8 mouse cellular contexts compared by ENCODE assay signal in the genomic region with DNA sequence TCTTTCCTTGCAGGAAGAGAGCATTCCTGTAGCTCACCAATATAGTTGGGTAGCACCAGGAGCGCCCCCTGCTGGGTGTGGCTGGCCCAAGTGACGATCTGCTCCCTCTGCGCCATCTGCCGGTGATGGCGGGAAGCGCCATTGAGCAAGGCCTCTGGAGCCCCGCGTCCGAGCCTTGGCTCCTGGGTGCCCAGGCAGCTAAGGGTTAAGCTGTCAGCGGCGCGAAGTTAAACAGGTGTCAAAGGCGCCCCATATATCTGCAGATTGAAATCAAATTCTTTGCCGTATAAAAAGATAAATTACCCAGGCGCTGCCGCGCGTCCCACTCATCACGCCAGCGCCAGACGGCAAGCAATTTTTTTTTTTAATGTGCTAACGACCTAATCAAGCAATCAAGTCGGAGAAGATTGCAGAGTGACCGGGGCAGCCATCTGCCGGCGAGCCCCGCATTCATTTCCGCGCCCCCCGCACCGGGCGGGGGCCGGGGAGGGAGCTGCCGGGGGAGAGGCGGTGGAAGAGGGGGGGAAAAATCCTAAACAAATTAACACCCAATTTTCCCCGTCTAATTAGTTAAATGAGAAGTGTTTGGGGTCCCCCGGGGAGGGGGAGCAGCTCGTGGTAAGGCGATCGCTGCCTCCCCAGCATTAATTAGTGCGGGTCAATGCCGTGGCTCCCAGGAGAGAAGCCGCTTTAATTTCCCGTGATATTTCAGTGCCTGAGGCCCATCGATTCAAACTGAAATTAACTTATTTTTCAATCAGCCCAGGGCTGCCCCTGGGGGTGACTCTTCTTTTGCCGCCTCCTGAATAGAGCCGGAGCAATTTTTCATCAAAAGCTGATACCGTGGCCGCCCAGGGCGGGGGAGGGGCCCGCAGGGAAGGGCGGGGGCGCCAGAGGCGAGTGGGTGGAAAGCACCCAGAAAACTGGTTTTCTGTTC. TPM values are rescaled to one million over a fixed set of nuclear protein-coding genes. Genes with fewer than 3 reads are reported as not detected.
DNase-seq lines count a peak whose midpoint lies in the region; ATAC-seq and TF ChIP-seq lines count a peak whose summit lies in the region.

No protein-coding gene starts in this region.

- peaks cover 15% of the 10 kb centered on the region for H3K4me1 ChIP-seq in forebrain, embryonic 10.5 days
- H3K4me1 ChIP-seq in heart, embryonic 15.5 days (replicated peaks): peaks cover 6% of the 10 kb centered on the region
- H3K4me1 ChIP-seq in liver, embryonic 14.5 days (replicated peaks; ENCODE audit: control insufficient read depth in 2 of 2, insufficient read depth in 2 of 2, low read length in 1 of 2): peaks cover 0 to 3% of the 10 kb centered on the region in 2 experiments; a peak in 1 of 4 replicates
- H3K4me1 ChIP-seq in neural tube, embryonic 11.5 days (ENCODE audit: control insufficient read depth, insufficient read depth, low read length): no peaks in the 10 kb centered on the region; the same call in 1 of the 2 replicates
- no peaks in the 10 kb centered on the region for H3K4me1 ChIP-seq in stomach, postnatal 0 days (replicated peaks; ENCODE audit: control insufficient read depth, insufficient read depth)

- H3K4me2 ChIP-seq in heart, embryonic 15.5 days: peak overlapping the region; percentile 100
- peak overlapping the region; percentile 85 for H3K4me2 ChIP-seq in liver, embryonic 14.5 days (ENCODE audit: low read depth)
- peak overlapping the region; percentile 91 for H3K4me2 ChIP-seq in neural tube, embryonic 11.5 days (ENCODE audit: low read depth)
- H3K4me2 ChIP-seq in stomach, postnatal 0 days (replicated peaks; ENCODE audit: low read depth): peak overlapping the region; percentile 98

- H3K9ac ChIP-seq in heart, embryonic 15.5 days: peak overlapping the region; percentile 68
- H3K9ac ChIP-seq in liver, embryonic 14.5 days (replicated peaks): no peak overlapping the region
- H3K9ac ChIP-seq in neural tube, embryonic 11.5 days (ENCODE audit: low read length): peak overlapping the region; percentile 54
- H3K9ac ChIP-seq in stomach, postnatal 0 days (ENCODE audit: low read length): peak overlapping the region; percentile 64

- TF ChIP-seq CTCF in liver, embryonic 14.5 days (IDR thresholded peaks at IDR 0.05; ENCODE audit: low read depth): peak; percentile 100
- TF ChIP-seq CTCF in stomach, postnatal 0 days (IDR thresholded peaks at IDR 0.05; ENCODE audit: low read depth): peak; percentile 100

- WGBS in forebrain, embryonic 10.5 days: under 1% methylated on average over 54 of the region's 54 CpGs
- WGBS in heart, embryonic 15.5 days: 1% methylated on average over 54 of the region's 54 CpGs
- WGBS in liver, embryonic 14.5 days (ENCODE audit: insufficient replicate concordance): 1% methylated on average over 54 of the region's 54 CpGs
- WGBS in neural tube, embryonic 11.5 days: under 1% methylated on average over 54 of the region's 54 CpGs
- WGBS in stomach, postnatal 0 days: 2% methylated on average over 53 of the region's 54 CpGs

- peak; percentile 79 for ATAC-seq in CD4-positive, CD25-positive, alpha-beta regulatory T cell, adult 4 months
- no peak for ATAC-seq in heart, embryonic 15.5 days (replicated peaks; ENCODE audit: insufficient number of reproducible peaks, insufficient read depth, low FRiP score, low read depth)
- no peak for ATAC-seq in liver, embryonic 14.5 days (ENCODE audit: insufficient read depth)
- ATAC-seq in neural tube, embryonic 11.5 days (ENCODE audit: insufficient read depth, low FRiP score, low TSS enrichment): peak; percentile 58
- ATAC-seq in stomach, postnatal 0 days (ENCODE audit: low FRiP score, low TSS enrichment): peak; percentile 70

- peak overlapping the region; percentile 66 for H3K4me3 ChIP-seq in forebrain, embryonic 10.5 days
- peak overlapping the region; percentile 62 for H3K4me3 ChIP-seq in heart, embryonic 15.5 days
- H3K4me3 ChIP-seq in liver, embryonic 14.5 days (ENCODE audit: insufficient read depth in 1 of 2, low read depth in 2 of 2, low read length in 2 of 2): peak overlapping the region; percentile 41 to 51
- peak overlapping the region; percentile 44 for H3K4me3 ChIP-seq in neural tube, embryonic 11.5 days (ENCODE audit: low read depth, low read length)
- peak overlapping the region; percentile 59 for H3K4me3 ChIP-seq in stomach, postnatal 0 days (ENCODE audit: low read depth, low read length)

- peaks cover 37% of the 10 kb centered on the region for H3K27me3 ChIP-seq in forebrain, embryonic 10.5 days (ENCODE audit: poor library complexity, severe bottlenecking)
- H3K27me3 ChIP-seq in heart, embryonic 15.5 days: peaks cover 7% of the 10 kb centered on the region; the same call in 1 of the 2 replicates
- H3K27me3 ChIP-seq in liver, embryonic 14.5 days (ENCODE audit: control insufficient read depth, insufficient read depth, low read length): peaks cover 3% of the 10 kb centered on the region
- no peaks in the 10 kb centered on the region for H3K27me3 ChIP-seq in neural tube, embryonic 11.5 days (ENCODE audit: control insufficient read depth, insufficient read depth, low read length)
- H3K27me3 ChIP-seq in stomach, postnatal 0 days (ENCODE audit: control insufficient read depth, insufficient read depth, low read length): no peaks in the 10 kb centered on the region

- peak overlapping the region; percentile 72 for H3K27ac ChIP-seq in forebrain, embryonic 10.5 days
- no peak overlapping the region for H3K27ac ChIP-seq in heart, embryonic 15.5 days
- H3K27ac ChIP-seq in liver, embryonic 14.5 days: no peak overlapping the region
- H3K27ac ChIP-seq in neural tube, embryonic 11.5 days (ENCODE audit: low read depth, low read length): no peak overlapping the region
- H3K27ac ChIP-seq in stomach, postnatal 0 days (replicated peaks): no peak overlapping the region

- no peaks in the 10 kb centered on the region for H3K9me3 ChIP-seq in forebrain, embryonic 10.5 days
- H3K9me3 ChIP-seq in heart, embryonic 15.5 days (replicated peaks): no peaks in the 10 kb centered on the region
- no peaks in the 10 kb centered on the region for H3K9me3 ChIP-seq in liver, embryonic 14.5 days (ENCODE audit: control insufficient read depth, low read length)
- no peaks in the 10 kb centered on the region for H3K9me3 ChIP-seq in neural tube, embryonic 11.5 days (ENCODE audit: control insufficient read depth, low read length)
- no peaks in the 10 kb centered on the region for H3K9me3 ChIP-seq in stomach, postnatal 0 days (ENCODE audit: control insufficient read depth, low read length)

- DNase-seq in c-Kit-negative CD71-positive TER-119-positive erythroid progenitor cells, embryonic 14.5 days (ENCODE audit: low read depth, low spot score): peak; percentile 73
- DNase-seq in forebrain, embryonic 10.5 days (ENCODE audit: extremely low spot score, low spot score): peak; percentile 93
- peak; percentile 91 to 98 for DNase-seq in kidney, postnatal 25 days
- DNase-seq in liver, embryonic 14.5 days (ENCODE audit: low read depth in 3 of 3, low spot score in 3 of 3): peak; percentile 65 to 73 (median 68)
- DNase-seq in neural tube, embryonic 11.5 days (ENCODE audit: low spot score): peak; percentile 95
- peak; percentile 93 for DNase-seq in stomach, postnatal 0 days (ENCODE audit: low spot score)

- no peaks in the 10 kb centered on the region for H3K36me3 ChIP-seq in forebrain, embryonic 10.5 days (replicated peaks)
- no peaks in the 10 kb centered on the region for H3K36me3 ChIP-seq in heart, embryonic 15.5 days
- no peaks in the 10 kb centered on the region for H3K36me3 ChIP-seq in liver, embryonic 14.5 days (replicated peaks; ENCODE audit: control insufficient read depth, insufficient read depth, low read depth)
- no peaks in the 10 kb centered on the region for H3K36me3 ChIP-seq in neural tube, embryonic 11.5 days (ENCODE audit: control insufficient read depth, insufficient read depth, low read length)
- no peaks in the 10 kb centered on the region for H3K36me3 ChIP-seq in stomach, postnatal 0 days (ENCODE audit: control insufficient read depth, insufficient read depth, low read length)

- TF ChIP-seq EP300 in liver, embryonic 14.5 days (IDR thresholded peaks at IDR 0.05; ENCODE audit: low read depth): no peak
- TF ChIP-seq EP300 in stomach, postnatal 0 days (optimal IDR thresholded peaks at IDR 0.05): no peak

RNA-seq across cellular contexts. Expression of a gene that starts 20.5 kb away (rescaled TPM):
- not detected for polyA plus RNA-seq in CD4-positive, CD25-positive, alpha-beta regulatory T cell, adult 4 months (2017; shearing (Covaris generic))
- 1.2 and 2.2 TPM in 2 replicates for polyA plus RNA-seq in forebrain, embryonic 10.5 days (2016; fragmentation: Nextera tagmentation; extraction: Ambion mirVana)
- not detected in 2 replicates for polyA plus RNA-seq in heart, embryonic 15.5 days (2015; fragmentation: Nextera tagmentation; extraction: Ambion mirVana)
- polyA plus RNA-seq in liver, embryonic 14.5 days (2012; rRNA removed): not detected in 2 replicates
- not detected in 2 replicates for polyA plus RNA-seq in liver, embryonic 14.5 days (2014; fragmentation: Nextera tagmentation; extraction: Ambion mirVana)
- 7.3 and 7.4 TPM in 2 replicates for polyA plus RNA-seq in neural tube, embryonic 11.5 days (2014; fragmentation: Nextera tagmentation; extraction: Ambion mirVana)
- polyA plus RNA-seq in stomach, postnatal 0 days (2015; fragmentation: Nextera tagmentation; extraction: Ambion mirVana): not detected in 2 replicates

RNA-seq across cellular contexts. Expression of a gene that starts 27.1 kb away (rescaled TPM):
- 10 to 100 TPM; 11.4 to 25.4 TPM for polyA plus RNA-seq in CD4-positive, CD25-positive, alpha-beta regulatory T cell, adult 4 months (2017; shearing (Covaris generic))
- polyA plus RNA-seq in forebrain, embryonic 10.5 days (2016; fragmentation: Nextera tagmentation; extraction: Ambion mirVana): 12.7 and 12.8 TPM in 2 replicates
- 9.3 and 13.6 TPM in 2 replicates for polyA plus RNA-seq in heart, embryonic 15.5 days (2015; fragmentation: Nextera tagmentation; extraction: Ambion mirVana)
- polyA plus RNA-seq in liver, embryonic 14.5 days (2012; rRNA removed): 3.4 and 3.7 TPM in 2 replicates
- polyA plus RNA-seq in liver, embryonic 14.5 days (2014; fragmentation: Nextera tagmentation; extraction: Ambion mirVana): 1.5 and 1.6 TPM in 2 replicates
- 6.8 and 9.5 TPM in 2 replicates for polyA plus RNA-seq in neural tube, embryonic 11.5 days (2014; fragmentation: Nextera tagmentation; extraction: Ambion mirVana)
- 6.0 and 6.1 TPM in 2 replicates for polyA plus RNA-seq in stomach, postnatal 0 days (2015; fragmentation: Nextera tagmentation; extraction: Ambion mirVana)

RNA-seq across cellular contexts. Expression of a gene that starts 50.7 kb away (rescaled TPM):
- polyA plus RNA-seq in CD4-positive, CD25-positive, alpha-beta regulatory T cell, adult 4 months (2017; shearing (Covaris generic)): not detected
- polyA plus RNA-seq in forebrain, embryonic 10.5 days (2016; fragmentation: Nextera tagmentation; extraction: Ambion mirVana): not detected in 2 replicates
- polyA plus RNA-seq in heart, embryonic 15.5 days (2015; fragmentation: Nextera tagmentation; extraction: Ambion mirVana): 0.33 TPM in 1 of 2 replicates, not detected in the other
- polyA plus RNA-seq in liver, embryonic 14.5 days (2012; rRNA removed): not detected in 2 replicates
- not detected in 2 replicates for polyA plus RNA-seq in liver, embryonic 14.5 days (2014; fragmentation: Nextera tagmentation; extraction: Ambion mirVana)
- not detected in 2 replicates for polyA plus RNA-seq in neural tube, embryonic 11.5 days (2014; fragmentation: Nextera tagmentation; extraction: Ambion mirVana)
- 0.02 TPM in 1 of 2 replicates, not detected in the other for polyA plus RNA-seq in stomach, postnatal 0 days (2015; fragmentation: Nextera tagmentation; extraction: Ambion mirVana)

Comparison
In these comparisons a context has a peak if more than half of its experiments do, and no peak if none do; other contexts are left out.
1. ATAC-seq: peak in CD4-positive, CD25-positive, alpha-beta regulatory T cell, adult 4 months (single experiment), neural tube, embryonic 11.5 days (single experiment) and stomach, postnatal 0 days (single experiment); none in heart, embryonic 15.5 days (single experiment) and liver, embryonic 14.5 days (single experiment).
2. Peak in every context shown above with its lines, with median percentiles within 50 percentile points of each other: DNase-seq, H3K4me3 ChIP-seq and H3K4me2 ChIP-seq.